Mouse (Mus musculus) liver, adult (tissue): Measurements from ENCODE around the gene Scfd1.

ENCODE experiments used
- GATA4 ChIP-seq: IDR thresholded peaks from 2 replicates; pipeline ENCODE4 v1.6.1; 2014; ENCODE audit warnings: mild to moderate bottlenecking, low read length; ENCODE audit not compliant: insufficient replicate concordance

Scfd1 gene

GRCm38 (mm10) chr12:51377003-51377887 lies at the start of gene Scfd1:
Gene Scfd1, plus strand, starts transcription at chr12:51377510.
- peak; percentile 51; the same call in 1 of the 2 replicates for TF ChIP-seq GATA4

- TF ChIP-seq GATA4, result no peak
Measured at GRCm38 (mm10) chr12:51337014-51337413, 40.3 kb upstream of the Scfd1 start.

- no peak for TF ChIP-seq GATA4
Measured at GRCm38 (mm10) chr12:51346121-51346520, 31.2 kb upstream of the Scfd1 start.

GRCm38 (mm10) chr12:51347988-51348697 lies 29.2 kb upstream of the Scfd1 start, which contains the start of gene G2e3:
Gene G2e3, plus strand, starts transcription at chr12:51348061.
- no peak for TF ChIP-seq GATA4

- TF ChIP-seq GATA4, result no peak
Measured at GRCm38 (mm10) chr12:51348698-51348998, 28.7 kb upstream of the Scfd1 start.

GRCm38 (mm10) chr12:51355296-51355695 lies 22.0 kb upstream of the Scfd1 start:
- no peak for TF ChIP-seq GATA4

- TF ChIP-seq GATA4, result no peak
Measured at GRCm38 (mm10) chr12:51361294-51361693, 16.0 kb upstream of the Scfd1 start.

- no peak for TF ChIP-seq GATA4
Measured at GRCm38 (mm10) chr12:51362898-51363297, 14.4 kb upstream of the Scfd1 start.

GRCm38 (mm10) chr12:51368504-51368903 lies 8.8 kb upstream of the Scfd1 start:
- no peak for TF ChIP-seq GATA4

- no peak for TF ChIP-seq GATA4
Measured at GRCm38 (mm10) chr12:51377888-51378190, 529 bp downstream of the Scfd1 start.

- no peak for TF ChIP-seq GATA4
Measured at GRCm38 (mm10) chr12:51399871-51400270, 22.6 kb downstream of the Scfd1 start.

- no peak for TF ChIP-seq GATA4
Measured at GRCm38 (mm10) chr12:51402060-51402698, 24.9 kb downstream of the Scfd1 start.

GRCm38 (mm10) chr12:51403987-51404586 lies 26.8 kb downstream of the Scfd1 start:
- no peak for TF ChIP-seq GATA4

GRCm38 (mm10) chr12:51411362-51411761 lies 34.1 kb downstream of the Scfd1 start:
- no peak for TF ChIP-seq GATA4

GRCm38 (mm10) chr12:51437541-51437940 lies 60.2 kb downstream of the Scfd1 start:
- no peak for TF ChIP-seq GATA4
